Mouse (Mus musculus): ENCODE measurements around the gene Vcpkmt.
"Not testable (repeated sequence)": the region's sequence is repeated elsewhere in the genome, so short reads cannot be mapped to it uniquely, and the experiment has no call there.

The Vcpkmt gene

GRCm38 (mm10) chr12:69582613-69583269 lies at the start of gene Vcpkmt:
TSS of gene Vcpkmt (minus strand) at chr12:69583028.
- DNase-seq = peak; percentile 87

- not testable (repeated sequence) for DNase-seq
These were observed 35.8 kb upstream of the Vcpkmt start for GRCm38 (mm10) chr12:69618590-69618989.

GRCm38 (mm10) chr12:69604367-69604766 lies 21.5 kb upstream of the Vcpkmt start:
- no peak for DNase-seq

GRCm38 (mm10) chr12:69597446-69597845 lies 14.6 kb upstream of the Vcpkmt start:
- DNase-seq = no peak

- no peak for DNase-seq
These were observed 10.3 kb upstream of the Vcpkmt start for GRCm38 (mm10) chr12:69593130-69593529.

- no peak for DNase-seq
These were observed 422 bp upstream of the Vcpkmt start for GRCm38 (mm10) chr12:69583270-69583629.

- no peak for DNase-seq
These were observed 614 bp downstream of the Vcpkmt start for GRCm38 (mm10) chr12:69582216-69582612.

GRCm38 (mm10) chr12:69579623-69580022 lies 3.2 kb downstream of the Vcpkmt start:
- DNase-seq = no peak

- no peak for DNase-seq
These were observed 6.7 kb downstream of the Vcpkmt start for GRCm38 (mm10) chr12:69576120-69576627.

- DNase-seq = peak; percentile 57
These were observed 8.6 kb downstream of the Vcpkmt start for GRCm38 (mm10) chr12:69573916-69574881.

GRCm38 (mm10) chr12:69573271-69573670 lies 9.6 kb downstream of the Vcpkmt start:
- DNase-seq = no peak

- no peak for DNase-seq
These were observed 12.9 kb downstream of the Vcpkmt start for GRCm38 (mm10) chr12:69569926-69570325.

GRCm38 (mm10) chr12:69568266-69568665 lies 14.6 kb downstream of the Vcpkmt start:
- DNase-seq = no peak

GRCm38 (mm10) chr12:69561006-69561405 lies 21.8 kb downstream of the Vcpkmt start:
- not testable (repeated sequence) for DNase-seq

GRCm38 (mm10) chr12:69556221-69556861 lies 26.5 kb downstream of the Vcpkmt start:
- no peak for DNase-seq

- no peak for DNase-seq
These were observed 37.2 kb downstream of the Vcpkmt start for GRCm38 (mm10) chr12:69545456-69546178.

- no peak for DNase-seq
These were observed 37.8 kb downstream of the Vcpkmt start for GRCm38 (mm10) chr12:69544994-69545393.

GRCm38 (mm10) chr12:69544562-69544961 lies 38.3 kb downstream of the Vcpkmt start:
- DNase-seq = no peak

- DNase-seq = no peak
These were observed 40.5 kb downstream of the Vcpkmt start for GRCm38 (mm10) chr12:69542376-69542775.

- no peak for DNase-seq
These were observed 41.2 kb downstream of the Vcpkmt start for GRCm38 (mm10) chr12:69541663-69542062.

- peak; percentile 14 for DNase-seq
These were observed 43.5 kb downstream of the Vcpkmt start for GRCm38 (mm10) chr12:69539353-69539752.

- no peak for DNase-seq
These were observed 44.4 kb downstream of the Vcpkmt start for GRCm38 (mm10) chr12:69538362-69538950.
